Mouse (Mus musculus) limb, embryonic 11.5 days (tissue): Measurements from ENCODE around the gene Gps1. TPM values are rescaled to one million over a fixed set of nuclear protein-coding genes. Genes with fewer than 3 reads are reported as not detected.

ENCODE experiments used
- ATAC-seq: fragments of 200-750 bp; cut with Nextera tagmentation; 2 replicates; pipeline ENCODE4 v1.8.0; 2017; ENCODE audit warnings: low read depth; ENCODE audit not compliant: insufficient number of reproducible peaks, low FRiP score, low TSS enrichment
- DNase-seq: peaks from one replicate; pipeline ENCODE4 v3.0.0-alpha.2; 2015; ENCODE audit warnings: low spot score
- H3K27ac ChIP-seq: fragments of 300-500 bp; sonication (generic); replicated peaks from 2 replicates; pipeline ENCODE4 v1.5.1; 2014; ENCODE audit warnings: low read depth, mild to moderate bottlenecking, low read length
- H3K27me3 ChIP-seq: fragments of 300-500 bp; sonication (generic); 2 replicates; pipeline ENCODE4 v1.6.1; 2014; ENCODE audit warnings: mild to moderate bottlenecking, low read length, mixed read lengths; ENCODE audit not compliant: control insufficient read depth, insufficient read depth
- H3K36me3 ChIP-seq: fragments of 300-500 bp; sonication (generic); 2 replicates; pipeline ENCODE4 v1.6.1; 2014; ENCODE audit warnings: mild to moderate bottlenecking, low read length, moderate library complexity, mixed read lengths; ENCODE audit not compliant: control insufficient read depth, insufficient read depth
- H3K4me1 ChIP-seq: fragments of 300-500 bp; sonication (generic); 2 replicates; pipeline ENCODE4 v1.6.1; 2014; ENCODE audit warnings: low read length, mixed read lengths; ENCODE audit not compliant: control insufficient read depth, insufficient read depth
- H3K4me2 ChIP-seq: fragments of 300-500 bp; sonication (generic); 2 replicates; pipeline ENCODE4 v1.6.1; 2014; ENCODE audit warnings: low read depth, mild to moderate bottlenecking, moderate library complexity; ENCODE audit not compliant: severe bottlenecking
- H3K4me3 ChIP-seq: fragments of 300-500 bp; sonication (generic); 2 replicates; pipeline ENCODE4 v1.5.1; 2014; ENCODE audit warnings: low read depth, low read length
- H3K9ac ChIP-seq: fragments of 300-500 bp; sonication (generic); 2 replicates; pipeline ENCODE4 v1.6.1; 2014; ENCODE audit warnings: mild to moderate bottlenecking, low read length
- H3K9me3 ChIP-seq: fragments of 300-500 bp; sonication (generic); 2 replicates; pipeline ENCODE4 v1.6.1; 2016; ENCODE audit warnings: low read length; ENCODE audit not compliant: control insufficient read depth
- WGBS: fragments of 180-500 bp; shearing (Covaris S2); extraction: QIAGEN DNeasy Blood & Tissue Kit; methylation state at CpG from one replicate; pipeline ENCODE4 v1.1.7; 2014; 5-methylcytosine and 5-hydroxymethylcytosine counted together
- polyA plus RNA-seq: library from polyadenylated mRNA; unstranded; fragments of >200 nt; fragmentation: Nextera tagmentation; extraction: Ambion mirVana; gene quantifications from 2 replicates; pipeline ENCODE4 v1.2.1, GENCODE M21; 2014

Gps1 gene
- polyA plus RNA-seq, 1 experiment from 2014 or later = 275 TPM

DNA sequence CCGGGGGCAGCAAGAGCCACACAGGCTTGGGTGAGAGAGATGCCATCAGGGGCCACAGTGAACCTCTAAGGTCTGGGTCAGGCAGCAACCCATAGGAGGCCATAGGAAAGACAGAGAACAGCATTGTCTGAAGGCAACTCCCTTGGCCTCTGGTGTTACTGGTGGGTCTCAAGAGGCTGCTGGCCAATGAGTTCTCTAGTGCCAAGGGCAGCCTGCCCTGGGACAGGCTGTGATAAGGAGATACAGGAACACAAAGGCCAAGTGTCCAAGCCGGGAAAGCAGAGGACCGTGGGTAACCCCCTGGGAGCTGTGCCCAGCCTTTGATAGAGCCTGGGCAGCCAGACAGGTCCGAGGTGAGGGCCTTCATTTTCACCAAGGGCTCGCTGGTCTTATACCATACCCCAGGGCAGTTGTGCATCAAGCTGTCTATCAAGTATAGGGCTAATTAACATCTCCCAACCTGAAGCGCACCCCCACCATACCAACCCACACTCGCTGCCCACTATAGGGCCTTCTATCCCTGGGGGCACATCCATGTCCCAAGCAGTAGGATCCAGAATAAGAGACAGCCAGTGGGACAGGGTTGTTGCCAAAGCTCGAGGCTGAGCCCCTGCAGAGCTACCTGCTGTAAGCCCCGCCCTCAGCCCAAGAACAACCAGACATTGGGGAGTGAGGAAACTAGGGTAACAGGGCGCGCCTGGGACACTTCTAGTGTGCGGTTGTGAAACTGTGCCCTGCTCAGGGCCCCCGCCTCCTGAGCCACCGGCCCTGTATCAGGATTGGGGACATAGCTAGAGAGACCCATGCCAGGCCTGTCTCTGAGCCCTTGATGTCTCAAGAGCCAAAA lies 37.2 kb downstream of the Gps1 start:
- Histone ChIP-seq H3K4me3 (peak overlapping the region; percentile 97; the same call in 1 of the 2 replicates), H3K9ac (no peak overlapping the region), H3K36me3 (peaks cover 47% of the 10 kb centered on the region), H3K4me1 (peaks cover 27% of the 10 kb centered on the region), H3K27me3 (no peaks in the 10 kb centered on the region), H3K27ac (no peak overlapping the region), H3K9me3 (no peaks in the 10 kb centered on the region), H3K4me2 (peak overlapping the region; percentile 97; the same call in 1 of the 2 replicates)
- DNase-seq (no peak), ATAC-seq (no peak)
- WGBS = 88% methylated on average over 14 of the region's 14 CpGs

DNA sequence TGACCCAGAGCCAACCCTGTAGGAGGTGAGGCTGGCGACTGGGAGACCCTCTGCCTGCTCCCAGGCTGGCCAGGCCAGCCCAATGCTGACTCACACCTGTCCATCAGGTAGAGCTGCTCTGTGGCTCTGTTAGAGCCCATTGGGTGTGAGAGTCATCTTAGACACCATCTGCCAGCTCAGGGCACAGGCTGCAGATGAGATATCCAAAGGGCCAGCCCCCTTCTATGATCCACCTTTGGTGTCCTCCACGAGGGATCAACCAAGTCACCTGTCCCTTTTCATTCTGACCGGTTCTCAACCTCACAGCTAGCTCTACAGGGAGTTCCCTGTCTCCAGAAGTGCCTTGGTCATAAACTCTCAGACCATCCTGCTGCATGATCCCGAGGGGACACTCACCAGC lies 38.2 kb downstream of the Gps1 start:
- Histone ChIP-seq H3K36me3 (peaks cover 37% of the 10 kb centered on the region), H3K9me3 (no peaks in the 10 kb centered on the region), H3K27me3 (no peaks in the 10 kb centered on the region), H3K4me3 (peak overlapping the region; percentile 97), H3K4me2 (peak overlapping the region; percentile 97), H3K27ac (no peak overlapping the region), H3K9ac (peak overlapping the region; percentile 80), H3K4me1 (peaks cover 27% of the 10 kb centered on the region)
- WGBS = 64% methylated on average over 4 of the region's 4 CpGs
- DNase-seq (no peak), ATAC-seq (no peak)

DNA sequence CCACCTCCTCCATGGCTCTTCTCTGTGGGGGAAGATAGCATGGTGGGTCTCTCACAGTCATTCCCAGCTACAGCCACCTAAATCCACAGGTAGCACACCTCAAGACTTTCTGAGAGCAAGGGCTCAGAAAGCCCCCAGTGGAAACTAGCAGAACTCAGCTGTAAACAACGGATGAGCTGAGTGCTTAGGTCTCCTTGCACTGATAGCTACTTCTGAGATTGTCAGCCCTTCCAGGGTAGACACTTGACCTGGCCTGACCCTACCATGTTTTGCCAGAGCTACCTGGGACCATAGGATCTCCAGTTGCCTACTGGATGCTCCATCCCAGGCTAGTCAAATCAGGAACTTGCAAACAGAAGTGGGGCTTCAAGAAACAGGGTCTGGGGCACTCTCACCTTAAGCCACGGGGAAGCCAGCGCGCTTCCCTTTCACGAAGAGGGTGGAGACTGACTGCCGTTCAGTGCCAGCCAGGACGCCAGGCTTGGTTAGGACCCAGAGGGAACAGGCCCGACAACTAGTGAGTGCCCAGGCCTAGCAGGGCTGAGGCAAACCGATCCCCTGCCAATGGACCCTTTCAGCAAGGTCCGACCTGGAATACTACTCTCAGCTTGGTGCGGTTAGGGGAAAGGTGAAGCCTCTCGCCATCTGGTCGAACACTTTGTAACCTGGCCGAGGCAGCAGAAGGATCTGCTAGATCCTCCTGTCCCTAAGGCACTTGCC lies 38.9 kb downstream of the Gps1 start:
- Histone ChIP-seq H3K27ac (peak overlapping the region; percentile 97), H3K27me3 (no peaks in the 10 kb centered on the region), H3K4me2 (peak overlapping the region; percentile 97), H3K4me1 (peaks cover 27% of the 10 kb centered on the region), H3K9ac (peak overlapping the region; percentile 80), H3K36me3 (peaks cover 31% of the 10 kb centered on the region), H3K9me3 (no peaks in the 10 kb centered on the region), H3K4me3 (peak overlapping the region; percentile 97)
- no peak for ATAC-seq
- WGBS = under 1% methylated on average over 14 of the region's 14 CpGs
- no peak for DNase-seq

DNA sequence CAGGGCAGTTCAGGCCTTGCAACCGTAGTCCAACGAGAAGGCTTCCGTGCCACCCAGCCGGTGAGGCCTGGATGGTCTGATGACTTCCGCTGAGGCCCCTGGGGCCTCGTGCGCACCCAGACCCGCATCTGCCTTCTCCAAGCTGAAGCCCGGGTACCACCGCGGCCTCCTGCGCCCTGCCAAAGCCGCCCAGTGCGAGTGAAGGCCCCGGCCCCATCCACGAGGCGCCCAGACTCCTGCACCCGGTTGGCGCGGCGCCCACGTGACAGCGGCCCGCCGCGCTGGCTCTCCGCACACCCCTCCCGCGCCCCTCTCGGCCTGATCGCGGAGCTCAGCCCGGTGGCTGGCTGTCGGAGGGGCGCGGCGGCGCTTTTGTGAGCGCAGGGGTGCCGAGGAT lies 39.5 kb downstream of the Gps1 start:
- Histone ChIP-seq H3K4me1 (peaks cover 27% of the 10 kb centered on the region), H3K9ac (peak overlapping the region; percentile 80), H3K27me3 (no peaks in the 10 kb centered on the region), H3K27ac (peak overlapping the region; percentile 97), H3K36me3 (peaks cover 25% of the 10 kb centered on the region), H3K9me3 (no peaks in the 10 kb centered on the region), H3K4me2 (peak overlapping the region; percentile 97), H3K4me3 (peak overlapping the region; percentile 97)
- ATAC-seq (peak; percentile 40; the same call in 1 of the 2 replicates), DNase-seq (no peak)
- under 1% methylated on average over 34 of the region's 40 CpGs for WGBS

DNA sequence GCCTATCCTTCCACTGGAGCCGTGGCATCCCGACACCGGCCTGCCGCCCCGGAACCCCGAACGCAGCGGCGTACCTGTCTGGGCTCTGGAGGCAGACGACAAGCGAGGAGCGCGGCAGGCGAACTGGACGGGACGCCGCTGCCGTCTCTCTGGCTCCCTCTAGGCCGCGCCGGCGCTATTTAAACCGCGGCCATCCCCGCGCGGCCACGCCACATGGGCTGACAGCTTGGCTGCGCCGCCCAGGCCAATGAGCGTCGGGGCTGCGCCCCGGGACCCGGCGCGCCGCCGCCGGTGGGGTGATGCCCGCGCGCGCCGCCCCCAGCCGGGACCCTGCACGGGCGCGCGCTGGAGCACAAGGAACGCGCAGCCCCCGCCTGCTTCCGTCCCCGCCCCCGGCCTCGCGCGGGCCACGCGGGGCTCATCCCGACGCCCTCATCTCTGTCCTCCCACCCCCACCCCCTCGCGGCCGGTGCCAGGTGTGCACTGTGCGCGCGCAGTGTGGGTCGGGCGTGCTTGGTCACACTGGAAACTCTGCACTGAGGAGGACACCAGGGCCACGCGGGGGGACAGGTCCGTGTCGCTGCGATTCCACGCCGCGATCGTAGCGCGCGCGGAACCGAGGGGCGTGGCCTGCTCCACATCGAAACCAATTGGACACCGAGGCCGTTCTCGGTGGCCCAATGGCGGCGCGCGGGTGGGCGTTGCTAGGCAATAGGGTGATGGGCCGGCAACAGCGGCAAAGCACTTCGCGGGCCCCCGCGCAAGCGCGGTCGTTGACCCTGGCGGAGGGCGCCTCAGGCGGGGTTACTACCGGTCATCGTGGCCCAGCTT lies 40.1 kb downstream of the Gps1 start, which contains the start of gene Fasn:
Gene Fasn (minus strand): TSS at position 592 of the 831 bp plus-strand sequence.
- H3K9ac ChIP-seq = peak within 1 kb of the TSS; percentile 80
- peak; percentile 88 for ATAC-seq
- WGBS = 0% methylated on average over 100 of the region's 109 CpGs

DNA sequence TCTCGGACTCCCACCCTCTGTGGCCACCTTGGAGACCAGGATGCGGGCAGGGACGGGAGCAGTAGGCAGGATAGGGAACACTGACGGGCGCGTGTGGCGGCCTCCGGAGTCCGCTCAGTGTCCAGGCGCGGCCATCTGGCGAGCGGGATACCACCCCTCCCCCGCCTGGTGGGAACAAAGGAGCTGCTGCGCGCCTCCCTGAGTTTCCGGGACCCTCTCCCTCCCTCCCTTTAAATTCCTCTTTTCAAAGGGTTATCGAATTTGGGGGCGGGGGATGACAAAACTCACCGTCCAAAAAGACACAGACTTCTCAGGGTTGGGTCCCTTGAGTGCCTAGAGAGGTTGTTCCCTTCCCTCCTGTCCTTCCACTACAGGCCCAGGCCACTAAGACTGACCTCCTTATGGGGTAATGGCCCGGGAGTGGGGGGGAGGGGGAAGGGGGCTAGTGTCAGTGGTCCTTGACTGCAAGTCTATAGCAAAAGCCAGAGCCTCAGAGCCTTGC lies 40.8 kb downstream of the Gps1 start:
- H3K27ac ChIP-seq = peak overlapping the region; percentile 97
- DNase-seq = no peak
- H3K27me3 ChIP-seq = no peaks in the 10 kb centered on the region
- peak overlapping the region; percentile 97 for H3K4me3 ChIP-seq
- peaks cover 15% of the 10 kb centered on the region for H3K36me3 ChIP-seq
- under 1% methylated on average over 20 of the region's 21 CpGs for WGBS
- H3K4me1 ChIP-seq = peaks cover 27% of the 10 kb centered on the region
- ATAC-seq = peak; percentile 79; the same call in 1 of the 2 replicates
- peak overlapping the region; percentile 97 for H3K4me2 ChIP-seq
- H3K9ac ChIP-seq = peak overlapping the region; percentile 80
- H3K9me3 ChIP-seq = no peaks in the 10 kb centered on the region

More for the DNA sequence above, 40.1 kb downstream of the Gps1 start, which contains the start of gene Fasn:
- Histone ChIP-seq H3K4me3 (peak within 1 kb of the TSS; percentile 97), H3K27me3 (no peaks in the 10 kb centered on the region), H3K4me1 (peaks cover 27% of the 10 kb centered on the region), H3K4me2 (peak within 1 kb of the TSS; percentile 97), H3K27ac (peak within 1 kb of the TSS; percentile 97), H3K36me3 (peaks cover 19% of the 10 kb centered on the region), H3K9me3 (no peaks in the 10 kb centered on the region)
- peak; percentile 99 for DNase-seq

DNA sequence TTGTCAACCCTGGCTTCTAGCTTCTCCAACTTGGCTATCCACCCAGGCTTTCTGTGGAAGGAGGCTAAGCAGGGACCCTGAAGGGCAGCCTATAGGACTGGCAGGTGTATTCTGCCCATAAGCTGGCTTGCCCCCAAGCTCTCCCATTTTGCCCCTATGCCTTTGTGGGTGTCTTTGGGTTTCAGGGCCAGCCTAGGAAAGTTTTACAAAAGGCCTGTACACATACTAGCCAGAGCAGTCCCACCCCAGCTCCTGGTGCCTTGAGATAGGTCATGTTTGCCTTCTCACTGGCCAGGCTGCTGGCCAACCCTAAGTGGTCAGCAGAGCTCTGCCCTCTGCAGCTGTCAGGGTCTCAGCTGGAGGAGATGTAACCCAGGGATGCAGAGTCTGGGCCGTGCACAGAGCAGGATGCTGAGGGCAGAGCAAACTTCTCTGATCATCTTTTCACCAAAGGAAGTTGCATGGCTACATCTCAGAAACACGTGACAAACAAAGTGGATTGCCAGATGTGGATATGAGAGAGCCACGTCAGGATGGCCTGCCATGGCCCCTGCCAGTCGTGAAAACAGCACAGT lies 41.3 kb downstream of the Gps1 start:
- Histone ChIP-seq H3K27me3 (no peaks in the 10 kb centered on the region), H3K4me2 (peak overlapping the region; percentile 97), H3K4me1 (peaks cover 27% of the 10 kb centered on the region), H3K36me3 (peaks cover 10% of the 10 kb centered on the region), H3K9ac (peak overlapping the region; percentile 80), H3K9me3 (no peaks in the 10 kb centered on the region), H3K4me3 (peak overlapping the region; percentile 97; the same call in 1 of the 2 replicates), H3K27ac (peak overlapping the region; percentile 97)
- ATAC-seq (no peak), DNase-seq (peak; percentile 41)
- 26% methylated on average over 4 of the region's 4 CpGs for WGBS
